Mouse (Mus musculus) hindbrain, embryonic 14.5 days (tissue): Measurements from ENCODE around the gene Tmem205. TPM values are rescaled to one million over a fixed set of nuclear protein-coding genes. Genes with fewer than 3 reads are reported as not detected.

Experiments used
- ATAC-seq: fragments of 200-750 bp; cut with Nextera tagmentation; 2 replicates; pipeline ENCODE4 v1.8.0; 2017; ENCODE audit warnings: moderate number of reproducible peaks, mild to moderate bottlenecking, moderate TSS enrichment, moderate library complexity; ENCODE audit not compliant: low FRiP score
- DNase-seq: peaks from one replicate; pipeline ENCODE4 v3.0.0-alpha.2; 2015; ENCODE audit warnings: low spot score
- H3K27ac ChIP-seq: fragments of 300-500 bp; sonication (generic); 2 replicates; pipeline ENCODE4 v1.5.1; 2014; ENCODE audit warnings: mild to moderate bottlenecking, moderate library complexity
- H3K27me3 ChIP-seq: fragments of 300-500 bp; sonication (generic); 2 replicates; pipeline ENCODE4 v1.6.1; 2014; ENCODE audit warnings: mild to moderate bottlenecking, low read length, mixed read lengths; ENCODE audit not compliant: control insufficient read depth, insufficient read depth
- H3K36me3 ChIP-seq: fragments of 300-500 bp; sonication (generic); replicated peaks from 2 replicates; pipeline ENCODE4 v1.6.1; 2014; ENCODE audit not compliant: control insufficient read depth, insufficient read depth
- H3K4me1 ChIP-seq: fragments of 300-500 bp; sonication (generic); replicated peaks from 2 replicates; pipeline ENCODE4 v1.6.1; 2014; ENCODE audit warnings: antibody characterized with exemption, low read length, mixed read lengths; ENCODE audit not compliant: control insufficient read depth, insufficient read depth
- H3K4me2 ChIP-seq: fragments of 300-500 bp; sonication (generic); replicated peaks from 2 replicates; pipeline ENCODE4 v1.6.1; 2014; ENCODE audit warnings: mild to moderate bottlenecking, moderate library complexity
- H3K4me3 ChIP-seq: fragments of 300-500 bp; sonication (generic); replicated peaks from 2 replicates; pipeline ENCODE4 v1.5.1; 2014; ENCODE audit warnings: mild to moderate bottlenecking, low read length
- H3K9ac ChIP-seq: fragments of 300-500 bp; sonication (generic); 2 replicates; pipeline ENCODE4 v1.6.1; 2014
- H3K9me3 ChIP-seq: fragments of 300-500 bp; sonication (generic); 2 replicates; pipeline ENCODE4 v1.6.1; 2016; ENCODE audit warnings: low read length; ENCODE audit not compliant: control insufficient read depth
- WGBS: fragments of 180-500 bp; shearing (Covaris S2); extraction: QIAGEN DNeasy Blood & Tissue Kit; methylation state at CpG from one replicate; pipeline ENCODE4 v1.1.7; 2014; 5-methylcytosine and 5-hydroxymethylcytosine counted together
- polyA plus RNA-seq: library from polyadenylated mRNA; unstranded; fragments of >200 nt; fragmentation: Nextera tagmentation; extraction: Ambion mirVana; gene quantifications from 2 replicates; pipeline ENCODE4 v1.2.1, GENCODE M21; 2014

Gene Tmem205
- polyA plus RNA-seq, 1 experiment from 2014 or later, result 58.9 TPM

DNA sequence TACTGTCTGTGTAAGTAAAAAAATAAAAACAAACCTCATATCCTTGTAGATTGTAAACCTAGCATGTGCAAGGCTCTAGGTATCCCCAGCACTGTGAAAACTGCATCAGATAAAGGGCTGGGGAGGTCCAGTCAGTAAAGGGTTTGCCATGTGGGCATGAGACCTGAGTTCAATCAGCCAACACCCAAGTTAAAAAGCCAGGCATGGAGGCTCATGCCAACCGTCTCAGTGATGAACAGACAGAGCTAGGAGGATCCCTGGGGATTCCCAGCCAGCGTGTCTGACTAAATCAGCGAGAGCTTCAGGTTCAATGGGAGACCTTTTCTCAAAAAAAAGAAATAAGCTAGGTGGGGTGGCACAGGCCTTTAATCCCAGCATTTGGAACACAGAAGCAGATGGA lies 2.3 kb downstream of the Tmem205 start:
- no peak overlapping the region for H3K9ac ChIP-seq
- 84% methylated on average over 3 of the region's 3 CpGs for WGBS
- H3K27me3 ChIP-seq, result no peaks in the 10 kb centered on the region
- H3K4me3 ChIP-seq, result no peak overlapping the region
- ATAC-seq (no peak), DNase-seq (no peak)
- no peak overlapping the region for H3K4me2 ChIP-seq
- no peaks in the 10 kb centered on the region for H3K9me3 ChIP-seq
- H3K4me1 ChIP-seq, result peaks cover 12% of the 10 kb centered on the region
- no peak overlapping the region for H3K27ac ChIP-seq
- no peaks in the 10 kb centered on the region for H3K36me3 ChIP-seq

DNA sequence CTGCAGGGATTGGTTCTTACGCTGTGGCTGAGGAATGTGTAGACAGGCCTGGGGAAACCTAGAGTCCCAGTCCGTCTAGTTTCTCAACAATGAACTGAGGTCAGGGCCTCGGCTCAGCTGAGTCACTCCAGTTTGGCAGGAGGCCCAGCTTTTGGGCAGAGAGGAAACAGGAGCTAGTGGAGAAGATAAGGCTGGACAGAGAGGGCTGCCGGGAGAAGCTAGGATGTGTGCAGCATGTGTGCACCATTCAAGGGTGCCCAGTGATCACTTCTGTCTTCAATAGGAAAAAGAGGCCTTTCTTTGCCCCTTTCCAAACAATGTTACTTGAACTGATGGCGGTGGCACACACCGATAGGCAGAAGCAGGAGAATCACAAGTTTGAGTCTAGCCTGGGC lies 3.3 kb downstream of the Tmem205 start:
- Histone ChIP-seq H3K9ac (no peak overlapping the region), H3K4me2 (no peak overlapping the region), H3K9me3 (no peaks in the 10 kb centered on the region), H3K4me3 (no peak overlapping the region), H3K36me3 (no peaks in the 10 kb centered on the region), H3K27me3 (no peaks in the 10 kb centered on the region), H3K4me1 (peaks cover 12% of the 10 kb centered on the region), H3K27ac (no peak overlapping the region)
- WGBS, result 67% methylated on average over 6 of the region's 6 CpGs
- DNase-seq (no peak), ATAC-seq (no peak)

DNA sequence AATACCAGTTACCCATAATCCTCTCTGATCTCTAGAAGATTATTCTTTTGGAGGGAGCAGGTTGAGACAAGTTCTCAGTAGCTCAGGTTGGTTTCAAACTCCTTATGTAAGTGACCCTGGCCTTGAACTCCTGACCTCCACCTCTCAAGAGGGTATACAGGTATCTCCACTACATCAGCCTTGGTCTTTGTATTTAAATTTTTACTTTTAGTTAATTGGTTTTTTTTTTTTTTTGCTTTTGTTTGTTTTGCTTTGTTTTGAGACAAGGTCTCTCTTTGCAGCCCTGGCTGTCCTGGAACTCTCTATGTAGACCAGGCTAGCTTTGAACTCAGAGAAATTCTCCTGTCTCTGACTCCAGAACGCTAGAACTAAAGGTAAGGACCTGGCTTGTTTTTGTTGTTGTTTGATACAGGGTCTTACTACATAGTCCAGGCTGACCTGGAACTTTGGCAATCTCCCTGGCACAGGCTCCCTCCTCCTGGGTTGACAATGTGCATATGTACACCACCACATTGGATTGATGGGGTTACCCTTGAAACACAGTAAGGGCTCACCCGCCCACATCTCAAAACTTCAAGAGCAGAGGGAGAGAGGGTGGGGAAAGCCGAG lies 3.8 kb downstream of the Tmem205 start:
- no peaks in the 10 kb centered on the region for H3K27me3 ChIP-seq
- no peak overlapping the region for H3K4me2 ChIP-seq
- no peak overlapping the region for H3K27ac ChIP-seq
- H3K4me3 ChIP-seq, result no peak overlapping the region
- DNase-seq, result no peak
- ATAC-seq, result no peak
- no peaks in the 10 kb centered on the region for H3K9me3 ChIP-seq
- H3K36me3 ChIP-seq, result no peaks in the 10 kb centered on the region
- no peak overlapping the region for H3K9ac ChIP-seq
- 85% methylated on average over 3 of the region's 3 CpGs for WGBS
- peaks cover 12% of the 10 kb centered on the region for H3K4me1 ChIP-seq

DNA sequence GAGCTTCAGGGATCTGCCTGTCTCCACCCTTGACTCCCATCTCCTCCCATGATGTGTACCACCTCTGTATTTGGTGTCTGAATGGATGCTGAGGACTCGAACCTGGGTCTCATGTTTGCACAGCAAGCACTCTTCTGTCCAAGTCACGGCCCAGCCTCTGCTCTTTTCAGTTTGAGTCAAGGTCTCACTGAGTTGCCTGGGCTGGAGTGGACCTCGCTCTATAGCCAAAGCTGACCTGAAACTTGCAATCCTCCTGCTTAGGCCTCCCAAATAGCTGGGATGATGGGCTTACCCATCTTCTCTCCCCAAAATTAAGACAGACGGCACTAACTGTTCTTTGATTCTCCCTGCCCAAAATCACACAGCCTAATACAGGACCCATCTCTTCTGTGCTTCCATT lies 4.3 kb downstream of the Tmem205 start:
- Histone ChIP-seq H3K27me3 (no peaks in the 10 kb centered on the region), H3K9me3 (no peaks in the 10 kb centered on the region), H3K9ac (no peak overlapping the region), H3K36me3 (no peaks in the 10 kb centered on the region), H3K4me2 (no peak overlapping the region), H3K4me3 (no peak overlapping the region), H3K4me1 (peaks cover 12% of the 10 kb centered on the region), H3K27ac (no peak overlapping the region)
- no peak for DNase-seq
- ATAC-seq, result no peak
- 89% methylated on average over 4 of the region's 4 CpGs for WGBS

DNA sequence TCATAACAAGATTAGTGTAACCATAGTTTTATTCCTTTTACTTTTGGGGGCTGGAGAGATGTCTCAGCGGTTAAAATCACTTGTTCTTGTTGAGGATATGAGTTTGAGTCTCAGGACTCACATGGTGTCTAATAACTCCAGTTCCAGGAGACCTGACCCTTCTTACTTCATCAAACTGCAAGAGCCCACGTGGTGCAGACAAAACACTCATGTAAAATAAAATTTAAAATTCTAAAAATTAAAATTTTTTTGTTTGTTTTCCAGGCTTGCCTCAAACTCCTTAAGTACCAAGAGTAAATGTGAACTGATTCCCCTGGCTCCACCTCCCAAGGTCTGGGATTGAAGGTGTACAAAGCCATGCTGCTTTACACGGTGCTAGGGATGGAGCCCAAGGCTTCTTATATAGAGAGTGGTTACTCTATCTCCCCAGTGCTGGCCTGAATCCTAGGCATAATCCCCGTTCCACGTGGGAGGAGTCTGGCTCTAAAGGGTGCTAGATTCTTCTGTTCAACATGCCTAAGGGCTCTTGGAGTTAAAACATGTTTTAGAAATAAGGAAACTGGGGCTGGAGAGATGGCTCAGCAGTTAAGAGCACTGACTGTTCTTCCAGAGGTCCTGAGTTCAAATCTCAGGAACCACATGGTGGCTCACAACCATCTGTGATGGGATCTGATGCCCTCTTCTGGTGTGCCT lies 8.5 kb downstream of the Tmem205 start:
- ATAC-seq, result no peak
- 24% methylated on average over 5 of the region's 5 CpGs for WGBS
- peaks cover 8% of the 10 kb centered on the region; the same call in 1 of the 2 replicates for H3K36me3 ChIP-seq
- DNase-seq, result no peak
- H3K9ac ChIP-seq, result no peak overlapping the region
- no peaks in the 10 kb centered on the region for H3K9me3 ChIP-seq
- H3K27ac ChIP-seq, result no peak overlapping the region
- no peaks in the 10 kb centered on the region for H3K27me3 ChIP-seq
- H3K4me2 ChIP-seq, result peak overlapping the region; percentile 66; the same call in 1 of the 2 replicates
- H3K4me3 ChIP-seq, result peak overlapping the region; percentile 59
- no peaks in the 10 kb centered on the region for H3K4me1 ChIP-seq

DNA sequence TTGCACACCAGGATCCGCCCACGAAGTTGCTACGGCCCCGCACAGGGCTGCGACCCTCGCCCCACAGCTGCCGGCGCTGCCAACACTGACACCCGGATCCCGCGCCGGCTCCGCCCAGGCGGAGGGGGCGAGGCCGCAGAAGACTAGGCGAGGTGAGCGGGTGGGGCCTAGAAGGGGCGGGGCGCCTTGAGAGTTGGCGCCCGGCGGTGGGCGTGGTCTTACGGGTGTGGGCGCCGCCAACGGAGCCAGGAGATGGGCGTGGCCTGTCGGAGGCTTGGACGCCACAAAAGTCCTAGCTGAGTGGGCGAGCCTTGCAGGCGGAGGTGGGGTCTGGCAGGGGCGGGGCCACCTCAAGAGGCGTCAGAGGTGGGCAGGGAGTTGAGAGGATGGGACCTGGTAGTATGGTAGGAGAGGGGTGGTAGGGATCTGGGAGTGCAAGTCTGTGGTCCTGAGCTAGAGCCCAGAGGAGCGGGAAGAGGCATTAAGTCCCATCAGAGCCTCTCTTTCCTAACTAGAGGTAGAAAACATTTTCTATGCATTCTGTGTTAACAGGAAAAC lies 9.2 kb downstream of the Tmem205 start, which contains the start of gene Rab3d:
Gene Rab3d, minus strand, starts transcription at position 158 of the 558 bp plus-strand sequence.
- Histone ChIP-seq H3K27me3 (no peaks in the 10 kb centered on the region), H3K9me3 (no peaks in the 10 kb centered on the region), H3K4me2 (peak within 1 kb of the TSS; percentile 66), H3K4me1 (no peaks in the 10 kb centered on the region), H3K27ac (peak within 1 kb of the TSS; percentile 40), H3K36me3 (peaks cover 14% of the 10 kb centered on the region), H3K9ac (peak within 1 kb of the TSS; percentile 70), H3K4me3 (peak within 1 kb of the TSS; percentile 59)
- ATAC-seq (peak; percentile 91), DNase-seq (peak; percentile 88)
- 1% methylated on average over 36 of the region's 36 CpGs for WGBS

DNA sequence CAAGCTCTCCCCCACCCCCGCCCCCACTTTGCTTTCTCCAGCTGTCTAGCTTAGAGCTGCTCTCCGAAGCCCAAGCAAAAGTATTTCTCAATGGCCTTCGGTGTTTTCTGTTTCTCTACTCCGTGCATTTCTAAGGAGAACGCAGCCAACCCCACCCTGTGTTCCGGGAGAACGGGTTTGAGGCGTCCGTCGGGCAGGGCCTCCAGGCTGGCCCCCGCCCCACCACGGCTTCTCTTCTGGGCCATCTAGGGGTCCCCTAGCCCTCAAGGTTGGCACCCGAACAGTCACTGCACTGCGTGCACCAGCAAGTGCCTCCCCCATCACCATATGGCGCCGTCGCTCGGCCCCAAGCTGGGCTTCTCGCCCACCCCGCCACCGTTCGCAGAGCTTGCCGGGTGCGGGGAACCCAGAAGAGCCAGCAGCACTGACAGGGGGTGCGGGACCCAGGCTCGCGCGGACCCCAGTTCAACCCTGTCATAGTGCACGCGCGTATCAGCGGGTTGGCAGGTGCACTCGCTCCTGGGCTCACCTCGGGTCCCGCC lies 9.8 kb downstream of the Tmem205 start:
- ATAC-seq (no peak; the same call in 1 of the 2 replicates), DNase-seq (peak; percentile 40)
- 2% methylated on average over 35 of the region's 35 CpGs for WGBS

DNA sequence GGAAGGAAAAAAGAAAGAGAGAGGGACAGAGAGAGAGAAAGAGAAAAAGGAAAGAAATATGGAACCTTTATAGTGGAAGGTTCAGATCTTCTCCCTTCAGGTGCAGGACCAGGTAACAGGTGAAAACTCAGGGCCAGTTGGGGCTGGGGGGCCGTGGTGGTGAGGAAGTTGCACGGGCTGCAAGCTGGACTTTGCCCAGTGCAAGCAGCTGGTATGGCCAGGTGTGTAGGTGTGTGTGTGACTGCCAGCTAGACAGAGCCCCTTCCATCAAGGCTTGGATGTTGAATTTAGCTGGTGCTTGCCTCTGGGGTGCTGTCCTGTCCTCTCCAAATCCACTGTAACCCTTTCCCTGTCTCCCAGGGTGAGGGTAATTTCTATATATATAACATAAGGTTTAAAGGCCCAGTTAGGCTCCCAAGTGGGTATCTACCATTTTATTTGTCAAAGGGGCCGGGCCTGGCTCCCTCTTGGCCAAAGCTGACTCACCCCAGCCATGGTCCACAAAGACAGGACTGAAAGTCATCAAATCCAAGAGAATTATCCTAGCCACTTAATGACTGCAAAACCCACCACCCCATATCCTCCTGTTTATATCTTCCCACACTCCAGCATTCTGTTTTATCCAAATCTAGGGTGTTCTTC lies 10.4 kb downstream of the Tmem205 start:
- H3K36me3 ChIP-seq, result peaks cover 17% of the 10 kb centered on the region
- ATAC-seq (no peak), DNase-seq (no peak)
- H3K4me3 ChIP-seq, result peak overlapping the region; percentile 59
- H3K27ac ChIP-seq, result 0 out of 2 replicates have a peak overlapping the region, but pooled peaks have one; percentile 40
- H3K4me2 ChIP-seq, result peak overlapping the region; percentile 66
- H3K9me3 ChIP-seq, result no peaks in the 10 kb centered on the region
- peak overlapping the region; percentile 70 for H3K9ac ChIP-seq
- H3K4me1 ChIP-seq, result no peaks in the 10 kb centered on the region
- H3K27me3 ChIP-seq, result no peaks in the 10 kb centered on the region
- 55% methylated on average over 3 of the region's 3 CpGs for WGBS

More for the DNA sequence above, 9.8 kb downstream of the Tmem205 start:
- Histone ChIP-seq H3K4me1 (no peaks in the 10 kb centered on the region), H3K27ac (peak overlapping the region; percentile 40), H3K36me3 (peaks cover 17% of the 10 kb centered on the region), H3K9ac (peak overlapping the region; percentile 70), H3K27me3 (no peaks in the 10 kb centered on the region), H3K4me3 (peak overlapping the region; percentile 59), H3K9me3 (no peaks in the 10 kb centered on the region), H3K4me2 (peak overlapping the region; percentile 66)
